Mouse (Mus musculus): ENCODE data around the gene Nxt1. TPM values are rescaled to one million over a fixed set of nuclear protein-coding genes. Genes with fewer than 3 reads are reported as not detected.

Nxt1 gene
- polyA plus RNA-seq, 1 experiment = 25.5 TPM

DNA sequence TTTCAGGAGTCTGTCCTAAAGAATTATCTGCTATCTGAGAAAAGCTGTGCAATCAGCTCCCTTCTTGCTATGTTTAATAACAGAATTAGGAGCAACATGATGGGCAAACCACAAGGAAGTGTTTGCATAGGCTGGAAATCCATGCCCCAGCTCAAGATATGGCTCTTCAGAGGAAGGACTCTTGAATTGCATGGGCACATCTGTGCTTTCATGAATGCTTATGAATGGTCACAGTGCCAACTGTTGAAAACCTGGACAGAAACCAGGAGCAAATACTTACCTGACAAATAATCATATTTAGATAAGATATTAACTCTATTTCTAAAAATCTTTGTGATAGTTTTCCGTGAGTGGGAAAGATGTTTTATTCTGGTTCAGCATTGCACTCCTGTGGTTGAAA, 14.5 kb downstream of the Nxt1 start:
- no peak for TF ChIP-seq CTCF (IDR thresholded peaks at IDR 0.05; ENCODE audit: borderline replicate concordance, insufficient read depth, low read length)
- TF ChIP-seq POLR2A (IDR thresholded peaks at IDR 0.05; ENCODE audit: low read depth, low read length) = no peak
- Histone ChIP-seq H3K27ac (ENCODE audit: insufficient read depth, low read length) (no peak overlapping the region), H3K4me3 (ENCODE audit: insufficient read depth, low read length) (no peak overlapping the region), H3K4me1 (ENCODE audit: control insufficient read depth, insufficient read depth, low read length) (peaks cover 5% of the 10 kb centered on the region; the same call in 1 of the 2 replicates)

DNA sequence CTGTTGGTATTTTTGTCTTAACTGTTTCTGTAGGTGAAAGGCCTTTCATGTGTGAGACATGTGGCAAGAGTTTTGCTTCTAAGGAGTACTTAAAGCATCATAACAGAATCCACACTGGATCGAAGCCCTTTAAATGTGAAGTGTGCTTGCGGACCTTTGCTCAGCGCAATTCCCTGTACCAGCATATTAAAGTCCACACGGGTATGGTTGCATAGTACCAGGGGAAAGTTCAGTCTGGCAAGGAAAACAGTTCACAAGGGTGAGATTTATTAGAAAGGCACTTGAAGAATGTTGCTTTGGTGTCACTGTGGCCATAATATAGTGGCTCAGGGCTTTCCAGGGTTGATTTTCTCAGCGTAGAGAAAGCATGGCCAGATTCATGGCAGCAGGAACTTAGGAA, 15.6 kb downstream of the Nxt1 start:
- TF ChIP-seq CTCF (IDR thresholded peaks at IDR 0.05; ENCODE audit: borderline replicate concordance, insufficient read depth, low read length) = no peak
- no peak for TF ChIP-seq POLR2A (IDR thresholded peaks at IDR 0.05; ENCODE audit: low read depth, low read length)
- H3K27ac ChIP-seq (ENCODE audit: insufficient read depth, low read length) = no peak overlapping the region
- no peaks in the 10 kb centered on the region for H3K4me1 ChIP-seq (ENCODE audit: control insufficient read depth, insufficient read depth, low read length)
- H3K4me3 ChIP-seq (ENCODE audit: insufficient read depth, low read length) = no peak overlapping the region

- no peak overlapping the region for H3K27ac ChIP-seq (ENCODE audit: insufficient read depth, low read length)
- no peak for TF ChIP-seq POLR2A (IDR thresholded peaks at IDR 0.05; ENCODE audit: low read depth, low read length)
- TF ChIP-seq CTCF (IDR thresholded peaks at IDR 0.05; ENCODE audit: borderline replicate concordance, insufficient read depth, low read length) = no peak
- no peak overlapping the region for H3K4me3 ChIP-seq (ENCODE audit: insufficient read depth, low read length)
- H3K4me1 ChIP-seq (ENCODE audit: control insufficient read depth, insufficient read depth, low read length) = no peaks in the 10 kb centered on the region
These were observed 17.2 kb downstream of the Nxt1 start for GRCm38 (mm10) chr2:148689444-148690140.

GRCm38 (mm10) chr2:148690291-148690690, 17.9 kb downstream of the Nxt1 start:
- H3K27ac ChIP-seq (ENCODE audit: insufficient read depth, low read length) = no peak overlapping the region
- TF ChIP-seq CTCF (IDR thresholded peaks at IDR 0.05; ENCODE audit: borderline replicate concordance, insufficient read depth, low read length) (no peak), POLR2A (IDR thresholded peaks at IDR 0.05; ENCODE audit: low read depth, low read length) (no peak)
- H3K4me1 ChIP-seq (ENCODE audit: control insufficient read depth, insufficient read depth, low read length) = no peaks in the 10 kb centered on the region
- H3K4me3 ChIP-seq (ENCODE audit: insufficient read depth, low read length) = no peak overlapping the region

GRCm38 (mm10) chr2:148690781-148691180, 18.4 kb downstream of the Nxt1 start:
- no peak for TF ChIP-seq CTCF (IDR thresholded peaks at IDR 0.05; ENCODE audit: borderline replicate concordance, insufficient read depth, low read length)
- no peak for TF ChIP-seq POLR2A (IDR thresholded peaks at IDR 0.05; ENCODE audit: low read depth, low read length)
- H3K4me1 ChIP-seq (ENCODE audit: control insufficient read depth, insufficient read depth, low read length) = no peaks in the 10 kb centered on the region
- H3K27ac ChIP-seq (ENCODE audit: insufficient read depth, low read length) = no peak overlapping the region
- H3K4me3 ChIP-seq (ENCODE audit: insufficient read depth, low read length) = no peak overlapping the region

DNA sequence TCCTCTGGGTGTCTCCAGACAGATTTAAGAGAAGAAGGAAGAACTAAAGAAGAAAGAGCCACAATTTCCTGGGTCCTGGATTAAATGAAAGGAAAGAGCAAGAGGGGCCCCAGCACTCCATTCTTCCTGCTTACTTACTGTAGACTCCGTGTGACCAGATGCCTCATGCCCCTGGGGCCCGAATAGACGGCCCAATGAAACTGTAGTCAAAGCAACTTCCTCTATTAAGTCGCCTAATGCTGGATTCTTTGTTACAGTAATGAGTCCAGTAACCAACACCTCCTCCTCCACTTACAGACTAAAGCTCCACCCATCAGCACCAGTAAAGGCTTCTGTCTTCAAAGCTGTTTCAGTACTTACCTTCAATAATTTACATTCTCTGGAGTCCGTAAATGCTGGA, 26.2 kb downstream of the Nxt1 start:
- Histone ChIP-seq H3K4me3 (ENCODE audit: insufficient read depth, low read length) (no peak overlapping the region), H3K4me1 (ENCODE audit: control insufficient read depth, insufficient read depth, low read length) (no peaks in the 10 kb centered on the region), H3K27ac (ENCODE audit: insufficient read depth, low read length) (no peak overlapping the region)
- no peak for TF ChIP-seq POLR2A (IDR thresholded peaks at IDR 0.05; ENCODE audit: low read depth, low read length)
- TF ChIP-seq CTCF (IDR thresholded peaks at IDR 0.05; ENCODE audit: borderline replicate concordance, insufficient read depth, low read length) = no peak

- Histone ChIP-seq H3K27ac (ENCODE audit: insufficient read depth, low read length) (no peak overlapping the region), H3K4me3 (ENCODE audit: insufficient read depth, low read length) (no peak overlapping the region), H3K4me1 (ENCODE audit: control insufficient read depth, insufficient read depth, low read length) (no peaks in the 10 kb centered on the region)
- no peak for TF ChIP-seq POLR2A (IDR thresholded peaks at IDR 0.05; ENCODE audit: low read depth, low read length)
These were observed 34.2 kb downstream of the Nxt1 start for GRCm38 (mm10) chr2:148706409-148707201.

DNA sequence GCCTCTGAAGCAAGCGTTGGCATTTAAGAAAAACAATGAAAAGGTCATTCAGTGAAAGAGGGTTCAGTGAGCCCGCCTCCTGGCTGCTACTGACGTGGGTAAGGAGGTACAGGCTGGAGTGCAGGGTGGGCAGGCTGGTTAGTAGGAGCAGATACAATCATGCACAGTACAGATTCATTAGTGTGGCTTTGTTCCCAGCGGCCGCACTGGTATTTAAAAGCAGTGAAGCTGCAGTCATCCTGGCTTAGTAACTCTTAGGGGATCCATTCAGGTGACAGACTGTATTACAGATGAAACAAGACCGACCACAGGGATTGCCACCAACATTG, 34.8 kb downstream of the Nxt1 start:
- Histone ChIP-seq H3K27ac (ENCODE audit: insufficient read depth, low read length) (no peak overlapping the region), H3K4me3 (ENCODE audit: insufficient read depth, low read length) (no peak overlapping the region), H3K4me1 (ENCODE audit: control insufficient read depth, insufficient read depth, low read length) (no peaks in the 10 kb centered on the region)
- TF ChIP-seq POLR2A (IDR thresholded peaks at IDR 0.05; ENCODE audit: low read depth, low read length) (no peak), CTCF (IDR thresholded peaks at IDR 0.05; ENCODE audit: borderline replicate concordance, insufficient read depth, low read length) (no peak)

DNA sequence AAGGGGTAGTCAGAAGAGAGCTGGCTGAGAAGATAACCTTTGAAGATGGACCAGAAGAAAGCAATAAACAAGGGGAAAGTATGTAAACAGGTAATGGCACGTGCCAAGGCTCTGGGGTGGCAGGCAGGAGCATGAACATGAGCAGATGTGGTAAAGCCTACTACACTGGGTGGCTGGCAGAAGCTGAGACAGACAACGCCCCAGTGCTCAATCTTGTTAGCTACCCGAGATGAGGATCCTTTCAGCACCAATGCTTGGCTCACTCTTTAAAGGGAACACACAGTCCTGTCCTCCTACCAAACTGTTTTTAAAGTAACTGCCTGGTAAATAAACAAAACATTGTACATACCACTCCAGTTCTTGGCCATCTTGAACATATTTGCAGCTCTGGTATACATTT, 39.9 kb downstream of the Nxt1 start:
- no peak for TF ChIP-seq POLR2A (IDR thresholded peaks at IDR 0.05; ENCODE audit: low read depth, low read length)
- TF ChIP-seq CTCF (IDR thresholded peaks at IDR 0.05; ENCODE audit: borderline replicate concordance, insufficient read depth, low read length) = no peak
- Histone ChIP-seq H3K4me3 (ENCODE audit: insufficient read depth, low read length) (no peak overlapping the region), H3K27ac (ENCODE audit: insufficient read depth, low read length) (no peak overlapping the region), H3K4me1 (ENCODE audit: control insufficient read depth, insufficient read depth, low read length) (no peaks in the 10 kb centered on the region)

GRCm38 (mm10) chr2:148717072-148717471, 44.7 kb downstream of the Nxt1 start:
- 0 out of 2 replicates have a peak, but pooled peaks cover 2% of the 10 kb centered on the region for H3K4me1 ChIP-seq (ENCODE audit: control insufficient read depth, insufficient read depth, low read length)
- no peak for TF ChIP-seq POLR2A (IDR thresholded peaks at IDR 0.05; ENCODE audit: low read depth, low read length)
- no peak for TF ChIP-seq CTCF (IDR thresholded peaks at IDR 0.05; ENCODE audit: borderline replicate concordance, insufficient read depth, low read length)
- no peak overlapping the region for H3K27ac ChIP-seq (ENCODE audit: insufficient read depth, low read length)
- H3K4me3 ChIP-seq (ENCODE audit: insufficient read depth, low read length) = no peak overlapping the region

Data from embryonic fibroblast, embryonic 13.5 days (primary cell).